Mouse (Mus musculus): ENCODE measurements around the gene Arpc5.
"Not testable (repeated sequence)": the region's sequence is repeated elsewhere in the genome, so short reads cannot be mapped to it uniquely, and the experiment has no call there.

GRCm38 (mm10) chr1:152785446-152785845 lies 19.1 kb downstream of the Arpc5 start:
- TF ChIP-seq CTCF (IDR thresholded peaks at IDR 0.05; ENCODE audit: low read depth, low read length); GATA1 (IDR thresholded peaks at IDR 0.05; ENCODE audit: borderline replicate concordance, low read length); POLR2AphosphoS5 (IDR thresholded peaks at IDR 0.05; ENCODE audit: insufficient replicate concordance, low read depth, low read length): not testable (repeated sequence)
